In the genomic region with DNA sequence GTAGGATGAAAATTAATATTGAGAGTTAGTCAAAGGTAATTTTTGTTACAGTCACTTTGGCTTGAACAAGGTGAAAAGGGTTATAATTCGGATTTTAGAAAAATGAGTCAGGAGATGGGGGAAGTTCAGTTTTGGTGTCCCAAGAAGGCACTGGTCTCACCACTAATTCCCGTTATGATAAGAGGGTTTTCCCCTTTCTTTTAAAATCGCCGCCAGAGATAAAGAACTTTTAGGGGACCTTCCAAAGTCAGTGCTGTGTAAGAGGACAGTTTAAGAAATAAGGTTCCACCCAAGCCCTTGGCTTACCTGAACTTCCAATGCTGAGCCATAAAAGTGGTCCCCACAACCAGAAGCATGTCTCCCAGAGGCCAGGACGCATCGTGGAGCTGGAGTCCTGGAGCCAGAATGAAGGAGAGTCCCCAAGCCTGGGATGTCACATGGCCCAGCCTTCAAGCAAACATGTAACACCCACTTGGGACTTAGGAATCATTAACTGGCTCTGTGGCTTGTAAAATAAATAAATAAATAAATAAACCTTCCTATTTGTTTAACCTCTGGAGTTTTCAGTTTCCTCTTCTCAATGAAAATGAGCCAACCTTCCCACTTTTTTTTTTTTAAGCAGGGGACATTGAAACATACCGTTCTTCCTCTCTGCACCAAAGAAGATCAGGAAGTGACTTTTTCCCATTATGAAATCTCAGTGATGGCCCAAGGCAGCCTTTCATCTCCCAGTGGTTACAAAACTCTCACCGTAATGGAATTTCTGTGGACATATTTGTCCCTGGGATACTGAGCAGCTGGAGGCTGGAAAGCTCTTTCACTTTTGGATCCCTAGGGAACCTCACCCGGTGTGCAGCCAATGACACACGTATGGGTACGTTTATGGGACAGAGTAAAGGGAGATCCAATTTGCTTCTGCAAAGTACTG, we compare ENCODE assay signal across 11 mouse cellular contexts. TPM values are rescaled to one million over a fixed set of nuclear protein-coding genes. Genes with fewer than 3 reads are reported as not detected.
DNase-seq lines count a peak whose midpoint lies in the region; ATAC-seq lines count a peak whose summit lies in the region.
"Had no signal": no experiment of that assay in that cellular context is flagged by ENCODE, and none has a peak within 500 bp of the region (broad histone marks: within the 10 kb centered on the region; RNA-seq: fewer than 3 reads in every experiment).

Pla1a (minus strand) TSS at position 648 of the 928 bp plus-strand sequence.

- H3K4me2 ChIP-seq in kidney, embryonic 14.5 days (replicated peaks; ENCODE audit: low read depth, low read length), result no peak within 1 kb of the TSS

- no peaks in the 10 kb centered on the region for H3K4me1 ChIP-seq in kidney, embryonic 14.5 days (ENCODE audit: control insufficient read depth, insufficient read depth, low read length)

- 73% methylated on average over 11 of the region's 11 CpGs for WGBS in kidney, embryonic 14.5 days

- no peaks in the 10 kb centered on the region for H3K9me3 ChIP-seq in kidney, embryonic 14.5 days (ENCODE audit: control insufficient read depth, low read length)
- H3K9me3 ChIP-seq: G1E had no signal

- no peak for ATAC-seq in kidney, embryonic 14.5 days (ENCODE audit: low FRiP score, low TSS enrichment)

- DNase-seq in kidney, adult 18-20 months, result peak; percentile 10
- DNase-seq in adrenal gland, adult 18-20 months (ENCODE audit: low spot score in 2 of 2), result peak in 1 of 2 experiments; percentile 23
- DNase-seq in heart, postnatal 14 days, result peak; percentile 19
- peak; percentile 44 for DNase-seq in lung, postnatal 36 days
- DNase-seq in layer of hippocampus, adult 11-12 months (ENCODE audit: low spot score), result no peak
- DNase-seq in T-cell, adult 2 months (ENCODE audit: low spot score), result no peak
- no peak for DNase-seq in spleen, postnatal 4 days (ENCODE audit: low spot score in 2 of 2)
- DNase-seq: cerebellum, adult 18-20 months had no signal

- no peaks in the 10 kb centered on the region for H3K36me3 ChIP-seq in kidney, embryonic 14.5 days (ENCODE audit: control insufficient read depth, insufficient read depth, low read length)
- H3K36me3 ChIP-seq: G1E had no signal

- no peak within 1 kb of the TSS for H3K9ac ChIP-seq in kidney, embryonic 14.5 days (ENCODE audit: low read depth, low read length)

- no peak within 1 kb of the TSS for H3K4me3 ChIP-seq in kidney, embryonic 14.5 days (ENCODE audit: low read length)

- no peaks in the 10 kb centered on the region for H3K27me3 ChIP-seq in kidney, embryonic 14.5 days (ENCODE audit: control insufficient read depth, insufficient read depth, low read length)

- H3K27ac ChIP-seq in kidney, embryonic 14.5 days (ENCODE audit: low read depth, low read length), result no peak within 1 kb of the TSS
- H3K27ac ChIP-seq: macrophage had no signal

- intact Hi-C loops in heart, postnatal 14 days (cut with DNase I), result no loop called here

RNA-seq across cellular contexts. Expression of gene Pla1a, which starts in this region (rescaled TPM):
- 0.39 and 0.79 TPM in 2 replicates for polyA plus RNA-seq in kidney, embryonic 14.5 days (2014; fragmentation: Nextera tagmentation; extraction: Ambion mirVana)
- 10 to 100 TPM; 13.9 to 51.8 TPM for total RNA-seq in adrenal gland, adult 18-20 months (2021)
- 10 to 100 TPM; 10.4 to 13.6 TPM for total RNA-seq in heart, postnatal 14 days (2021)
- polyA plus RNA-seq: G1E, macrophage had no signal

Comparison
In these comparisons a context has a peak if more than half of its experiments do, and no peak if none do; other contexts are left out.
1. DNase-seq: peak in kidney, adult 18-20 months (single experiment), heart, postnatal 14 days (2 of 2) and lung, postnatal 36 days (single experiment); none in layer of hippocampus, adult 11-12 months (single experiment), T-cell, adult 2 months (single experiment) and spleen, postnatal 4 days (0 of 2).